Mouse (Mus musculus): ENCODE data around the gene Ptk7. TPM values are rescaled to one million over a fixed set of nuclear protein-coding genes. Genes with fewer than 3 reads are reported as not detected.

The Ptk7 gene
- 15.3 and 19.0 TPM in 2 replicates for polyA plus RNA-seq (2014; fragmentation: Nextera tagmentation; extraction: Ambion mirVana)

DNA sequence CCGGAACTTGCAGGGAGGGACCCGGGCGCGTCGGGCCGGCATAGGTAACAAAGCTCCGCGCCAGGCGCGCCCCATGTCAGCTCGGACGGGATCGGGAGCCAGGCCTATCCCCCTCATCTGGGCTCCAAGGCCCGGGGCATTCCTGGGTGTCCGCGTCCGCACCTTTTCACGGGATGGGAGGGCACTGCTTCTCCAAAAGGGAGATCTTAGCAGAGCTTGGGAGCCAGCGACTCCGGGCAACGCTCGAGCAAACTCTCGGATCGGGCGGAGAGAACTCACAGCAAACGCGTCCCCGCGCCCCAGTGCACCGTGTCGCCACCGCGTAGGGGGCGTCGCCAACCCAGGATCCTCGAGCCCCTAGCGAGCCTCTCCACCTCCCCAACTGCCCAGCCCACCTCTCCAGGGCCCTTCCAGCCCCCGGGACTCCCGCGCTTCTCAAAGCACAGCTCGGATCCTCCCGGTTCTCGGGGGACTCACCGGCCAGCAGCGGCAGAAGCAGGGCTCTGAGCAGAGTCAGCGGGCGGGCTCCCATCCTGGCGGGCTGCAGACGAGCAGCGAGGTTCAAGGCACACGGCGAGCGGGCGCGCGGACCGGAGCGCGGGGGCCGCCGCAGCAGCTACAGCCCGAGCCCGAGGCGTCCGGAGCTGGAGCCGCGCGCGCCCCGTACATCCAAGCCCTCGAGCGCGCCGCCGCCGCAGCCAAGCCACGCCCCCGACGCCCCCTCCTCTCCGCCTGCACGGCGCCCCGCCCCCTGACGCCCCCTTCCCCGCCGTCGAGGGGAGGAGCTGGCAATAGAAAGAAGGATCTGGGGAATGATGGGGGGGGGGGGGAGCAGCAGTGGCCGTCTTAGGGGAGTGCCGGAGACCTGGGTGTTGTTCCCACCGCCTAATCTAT is at the start of gene Ptk7:
Gene Ptk7 (minus strand): TSS at position 714 of the 894 bp plus-strand sequence.
- Histone ChIP-seq H3K9me3 (replicated peaks; ENCODE audit: control insufficient read depth, low read length) (no peaks in the 10 kb centered on the region), H3K36me3 (ENCODE audit: control insufficient read depth, insufficient read depth, low read length) (peaks cover 34% of the 10 kb centered on the region), H3K4me2 (ENCODE audit: low read length) (peak within 1 kb of the TSS; percentile 70), H3K27me3 (replicated peaks; ENCODE audit: control insufficient read depth, insufficient read depth, low read length) (no peaks in the 10 kb centered on the region), H3K4me1 (ENCODE audit: control insufficient read depth, insufficient read depth, low read length) (peaks cover 21% of the 10 kb centered on the region), H3K9ac (ENCODE audit: low read length) (peak within 1 kb of the TSS; percentile 92), H3K27ac (ENCODE audit: low read depth, low read length) (peak within 1 kb of the TSS; percentile 82), H3K4me3 (ENCODE audit: low read depth, low read length) (peak within 1 kb of the TSS; percentile 90)
- 1% methylated on average over 73 of the region's 90 CpGs for WGBS
- DNase-seq (ENCODE audit: low spot score) = peak; percentile 93
- ATAC-seq = peak; percentile 86

DNA sequence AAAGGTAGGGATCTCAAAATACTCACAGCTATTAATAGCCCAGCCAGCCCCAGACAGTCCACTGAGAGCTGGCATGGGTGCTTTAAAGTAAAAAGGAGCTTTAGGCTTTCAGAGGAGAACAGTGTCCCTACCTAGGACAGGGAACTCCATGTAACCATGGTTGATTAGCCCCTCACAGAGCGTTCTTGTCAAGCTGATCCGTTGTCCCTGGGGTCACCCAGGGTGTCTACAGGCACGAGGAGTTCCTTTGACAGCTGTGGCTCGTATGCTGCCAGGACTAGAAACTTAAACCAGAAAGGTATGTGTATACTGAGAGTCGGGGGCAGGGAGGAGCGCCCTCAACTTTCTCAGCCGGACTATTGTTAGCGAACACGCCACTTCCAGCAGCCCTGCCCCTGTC is 49.6 kb upstream of the Ptk7 start:
- H3K4me3 ChIP-seq (ENCODE audit: low read depth, low read length) = peak overlapping the region; percentile 80; the same call in 1 of the 2 replicates
- WGBS = 70% methylated on average over 9 of the region's 9 CpGs
- ATAC-seq (no peak), DNase-seq (ENCODE audit: low spot score) (no peak)
- peak overlapping the region; percentile 77 for H3K4me2 ChIP-seq (ENCODE audit: low read length)
- peaks cover 50% of the 10 kb centered on the region for H3K36me3 ChIP-seq (ENCODE audit: control insufficient read depth, insufficient read depth, low read length)
- H3K4me1 ChIP-seq (ENCODE audit: control insufficient read depth, insufficient read depth, low read length) = peaks cover 18% of the 10 kb centered on the region
- H3K9me3 ChIP-seq (replicated peaks; ENCODE audit: control insufficient read depth, low read length) = no peaks in the 10 kb centered on the region
- peak overlapping the region; percentile 76 for H3K9ac ChIP-seq (ENCODE audit: low read length)
- no peak overlapping the region for H3K27ac ChIP-seq (ENCODE audit: low read depth, low read length)
- H3K27me3 ChIP-seq (replicated peaks; ENCODE audit: control insufficient read depth, insufficient read depth, low read length) = no peaks in the 10 kb centered on the region

DNA sequence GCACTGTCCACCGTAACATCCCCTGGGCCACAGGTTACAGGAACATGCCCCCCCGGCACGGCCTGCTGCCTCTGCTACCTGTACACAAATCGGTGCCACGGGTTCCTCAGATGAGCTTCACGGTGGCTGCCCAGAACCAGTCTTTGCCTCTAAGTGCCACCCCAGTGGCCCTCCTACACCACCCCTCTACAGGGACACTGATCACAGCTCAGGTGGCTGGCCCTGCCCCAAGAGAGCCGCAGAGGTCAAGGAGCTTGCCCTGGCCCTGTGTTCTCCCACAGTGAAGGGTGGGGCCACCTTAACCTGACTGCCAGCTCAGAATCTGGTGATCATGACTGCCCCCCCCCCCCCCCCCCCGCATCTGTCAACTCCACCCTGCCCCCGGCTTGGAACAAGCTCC is 49.1 kb upstream of the Ptk7 start, which contains the start of gene Mea1:
Gene Mea1 (plus strand): TSS at position 378 of the 400 bp plus-strand sequence.
- DNase-seq (ENCODE audit: low spot score) = no peak
- Histone ChIP-seq H3K4me3 (ENCODE audit: low read depth, low read length) (peak within 1 kb of the TSS; percentile 80), H3K27me3 (replicated peaks; ENCODE audit: control insufficient read depth, insufficient read depth, low read length) (no peaks in the 10 kb centered on the region), H3K4me1 (ENCODE audit: control insufficient read depth, insufficient read depth, low read length) (peaks cover 21% of the 10 kb centered on the region), H3K9me3 (replicated peaks; ENCODE audit: control insufficient read depth, low read length) (no peaks in the 10 kb centered on the region), H3K27ac (ENCODE audit: low read depth, low read length) (no peak within 1 kb of the TSS), H3K4me2 (ENCODE audit: low read length) (peak within 1 kb of the TSS; percentile 77), H3K36me3 (ENCODE audit: control insufficient read depth, insufficient read depth, low read length) (peaks cover 45% of the 10 kb centered on the region), H3K9ac (ENCODE audit: low read length) (peak within 1 kb of the TSS; percentile 76)
- ATAC-seq = no peak
- 92% methylated on average over 8 of the region's 9 CpGs for WGBS

DNA sequence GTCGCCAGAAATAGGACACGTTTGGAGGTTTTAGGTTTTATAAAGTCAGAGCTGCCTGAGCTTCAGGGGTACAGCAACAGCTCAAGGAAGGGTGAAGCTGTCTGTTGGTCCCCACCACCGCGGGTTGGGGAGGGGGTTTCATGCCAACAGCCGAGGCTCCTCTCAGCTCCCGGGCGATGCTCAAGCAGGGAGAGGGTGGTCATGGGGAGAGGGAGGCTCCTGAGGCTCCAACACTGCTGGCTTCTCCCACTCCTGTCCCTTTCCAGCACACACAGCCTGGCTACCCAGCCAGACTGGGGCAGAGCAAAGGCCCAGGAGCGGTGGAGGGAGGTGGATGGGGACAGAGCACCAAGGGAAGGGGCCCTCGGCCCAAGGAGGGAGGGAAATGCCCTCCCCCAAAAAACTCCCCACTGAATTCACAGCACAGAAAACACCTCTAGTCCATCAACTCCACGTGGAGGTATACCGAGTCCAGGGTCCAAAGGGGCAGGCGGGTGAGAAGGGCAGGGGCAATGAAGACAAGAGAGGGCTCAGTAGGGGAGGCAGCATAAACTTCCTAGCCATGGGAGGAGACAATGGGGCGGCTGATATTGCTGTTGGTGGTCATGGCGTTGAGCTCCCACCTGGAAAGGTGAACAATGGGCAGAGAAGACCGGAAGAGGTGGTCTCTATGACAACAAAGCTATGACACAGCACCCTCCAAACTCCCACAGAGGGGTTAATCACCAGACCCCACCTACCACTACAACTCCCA is 45.4 kb upstream of the Ptk7 start:
- no peaks in the 10 kb centered on the region for H3K27me3 ChIP-seq (replicated peaks; ENCODE audit: control insufficient read depth, insufficient read depth, low read length)
- peaks cover 56% of the 10 kb centered on the region for H3K36me3 ChIP-seq (ENCODE audit: control insufficient read depth, insufficient read depth, low read length)
- peak overlapping the region; percentile 91 for H3K4me2 ChIP-seq (ENCODE audit: low read length)
- H3K9me3 ChIP-seq (replicated peaks; ENCODE audit: control insufficient read depth, low read length) = no peaks in the 10 kb centered on the region
- peak overlapping the region; percentile 3; the same call in 1 of the 2 replicates for H3K9ac ChIP-seq (ENCODE audit: low read length)
- DNase-seq (ENCODE audit: low spot score) (no peak), ATAC-seq (peak; percentile 28)
- H3K4me3 ChIP-seq (ENCODE audit: low read depth, low read length) = peak overlapping the region; percentile 67
- 24% methylated on average over 15 of the region's 15 CpGs for WGBS
- peak overlapping the region; percentile 10 for H3K27ac ChIP-seq (ENCODE audit: low read depth, low read length)
- peaks cover 15% of the 10 kb centered on the region for H3K4me1 ChIP-seq (ENCODE audit: control insufficient read depth, insufficient read depth, low read length)

DNA sequence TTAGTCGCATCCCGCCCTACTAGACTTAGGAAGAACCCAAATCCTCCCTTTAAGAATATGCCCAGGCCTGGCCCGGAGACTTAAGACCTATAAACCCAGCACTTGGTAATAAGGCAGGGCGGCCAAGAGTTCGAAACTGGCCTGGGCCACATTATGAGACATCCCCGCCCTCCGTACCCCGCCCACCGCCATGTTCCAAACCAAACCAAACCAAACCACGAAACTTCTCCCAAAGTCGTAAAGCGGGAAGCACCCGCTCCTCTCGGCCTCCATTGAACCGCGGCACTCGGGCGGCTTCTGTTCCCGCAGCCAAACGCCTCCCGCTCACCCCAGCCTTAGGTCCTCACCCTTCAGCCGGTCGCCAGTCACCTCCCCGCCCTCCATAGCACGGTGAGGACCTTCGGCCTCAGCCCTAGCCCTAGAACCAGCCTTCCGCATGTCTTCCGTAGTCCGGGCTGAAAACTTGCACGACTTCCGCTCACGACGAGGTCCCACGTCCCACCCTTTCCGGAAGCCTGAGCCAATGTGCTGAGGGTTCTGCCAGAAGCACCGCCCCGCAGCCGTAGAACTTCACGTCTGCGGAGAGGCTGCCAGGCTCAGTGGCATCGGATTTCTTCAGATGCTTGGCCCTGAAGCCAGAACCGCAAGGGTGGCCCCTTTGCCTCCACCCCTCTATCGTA is 44.7 kb upstream of the Ptk7 start, which contains the start of gene Rrp36:
Gene Rrp36 (minus strand): TSS at position 503 of the 680 bp plus-strand sequence.
- Histone ChIP-seq H3K9ac (ENCODE audit: low read length) (peak within 1 kb of the TSS; percentile 74), H3K27ac (ENCODE audit: low read depth, low read length) (peak within 1 kb of the TSS; percentile 49), H3K4me1 (ENCODE audit: control insufficient read depth, insufficient read depth, low read length) (peaks cover 8% of the 10 kb centered on the region), H3K4me3 (ENCODE audit: low read depth, low read length) (peak within 1 kb of the TSS; percentile 67), H3K36me3 (ENCODE audit: control insufficient read depth, insufficient read depth, low read length) (peaks cover 63% of the 10 kb centered on the region), H3K9me3 (replicated peaks; ENCODE audit: control insufficient read depth, low read length) (no peaks in the 10 kb centered on the region), H3K27me3 (replicated peaks; ENCODE audit: control insufficient read depth, insufficient read depth, low read length) (no peaks in the 10 kb centered on the region), H3K4me2 (ENCODE audit: low read length) (peak within 1 kb of the TSS; percentile 91)
- WGBS = under 1% methylated on average over 43 of the region's 43 CpGs
- peak; percentile 95 for ATAC-seq
- DNase-seq (ENCODE audit: low spot score) = peak; percentile 96

DNA sequence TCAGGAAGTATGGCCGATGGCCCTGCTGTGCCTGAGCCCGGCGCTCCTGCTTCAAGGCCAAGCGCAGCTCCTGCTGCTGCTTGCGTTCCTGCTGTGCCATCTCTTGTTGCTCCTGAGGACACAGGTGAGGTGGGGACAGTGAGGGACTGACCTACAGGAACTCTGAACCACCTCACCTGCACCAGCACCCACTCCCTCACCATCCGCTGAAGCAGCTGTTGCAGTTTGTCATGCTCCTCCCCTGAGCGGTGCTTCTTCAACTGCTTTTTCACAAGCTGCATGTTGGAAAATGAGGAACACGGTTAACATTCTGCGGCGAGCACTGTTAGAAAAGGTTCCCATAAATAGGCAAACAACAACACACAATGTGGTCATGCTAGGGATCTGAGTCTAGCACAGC is 40.6 kb upstream of the Ptk7 start:
- ATAC-seq = no peak
- H3K4me2 ChIP-seq (ENCODE audit: low read length) = no peak overlapping the region
- H3K27ac ChIP-seq (ENCODE audit: low read depth, low read length) = no peak overlapping the region
- H3K9ac ChIP-seq (ENCODE audit: low read length) = no peak overlapping the region
- peaks cover 6% of the 10 kb centered on the region; the same call in 1 of the 2 replicates for H3K4me1 ChIP-seq (ENCODE audit: control insufficient read depth, insufficient read depth, low read length)
- WGBS = 96% methylated on average over 10 of the region's 10 CpGs
- DNase-seq (ENCODE audit: low spot score) = no peak
- no peaks in the 10 kb centered on the region for H3K9me3 ChIP-seq (replicated peaks; ENCODE audit: control insufficient read depth, low read length)
- peaks cover 60% of the 10 kb centered on the region for H3K36me3 ChIP-seq (ENCODE audit: control insufficient read depth, insufficient read depth, low read length)
- H3K4me3 ChIP-seq (ENCODE audit: low read depth, low read length) = no peak overlapping the region
- H3K27me3 ChIP-seq (replicated peaks; ENCODE audit: control insufficient read depth, insufficient read depth, low read length) = no peaks in the 10 kb centered on the region

DNA sequence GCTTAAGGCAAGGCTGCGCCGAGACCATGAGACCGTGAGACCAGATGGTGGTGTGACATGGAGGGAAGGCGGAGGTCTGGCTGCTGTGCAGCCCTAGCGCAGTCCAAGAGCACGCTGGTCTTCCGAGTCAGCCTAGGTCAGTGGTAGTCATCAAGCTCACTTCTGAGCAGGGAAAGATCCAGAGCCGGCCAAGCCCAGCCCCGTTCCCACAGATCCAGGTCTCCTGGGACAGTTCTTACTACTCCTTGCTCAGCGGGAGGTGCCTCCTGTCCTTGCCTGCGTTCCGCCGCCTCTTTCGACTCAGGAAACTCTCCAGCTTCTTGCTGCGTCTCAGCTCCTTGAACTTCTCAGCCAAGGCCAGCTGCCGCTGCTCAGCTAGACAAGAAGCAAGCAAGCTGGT is 38.4 kb upstream of the Ptk7 start:
- no peaks in the 10 kb centered on the region for H3K9me3 ChIP-seq (replicated peaks; ENCODE audit: control insufficient read depth, low read length)
- WGBS = 98% methylated on average over 16 of the region's 16 CpGs
- DNase-seq (ENCODE audit: low spot score) (no peak), ATAC-seq (no peak)
- H3K4me1 ChIP-seq (ENCODE audit: control insufficient read depth, insufficient read depth, low read length) = no peaks in the 10 kb centered on the region
- H3K4me2 ChIP-seq (ENCODE audit: low read length) = no peak overlapping the region
- no peak overlapping the region for H3K9ac ChIP-seq (ENCODE audit: low read length)
- H3K4me3 ChIP-seq (ENCODE audit: low read depth, low read length) = no peak overlapping the region
- H3K27me3 ChIP-seq (replicated peaks; ENCODE audit: control insufficient read depth, insufficient read depth, low read length) = no peaks in the 10 kb centered on the region
- no peak overlapping the region for H3K27ac ChIP-seq (ENCODE audit: low read depth, low read length)
- H3K36me3 ChIP-seq (ENCODE audit: control insufficient read depth, insufficient read depth, low read length) = peaks cover 80% of the 10 kb centered on the region

DNA sequence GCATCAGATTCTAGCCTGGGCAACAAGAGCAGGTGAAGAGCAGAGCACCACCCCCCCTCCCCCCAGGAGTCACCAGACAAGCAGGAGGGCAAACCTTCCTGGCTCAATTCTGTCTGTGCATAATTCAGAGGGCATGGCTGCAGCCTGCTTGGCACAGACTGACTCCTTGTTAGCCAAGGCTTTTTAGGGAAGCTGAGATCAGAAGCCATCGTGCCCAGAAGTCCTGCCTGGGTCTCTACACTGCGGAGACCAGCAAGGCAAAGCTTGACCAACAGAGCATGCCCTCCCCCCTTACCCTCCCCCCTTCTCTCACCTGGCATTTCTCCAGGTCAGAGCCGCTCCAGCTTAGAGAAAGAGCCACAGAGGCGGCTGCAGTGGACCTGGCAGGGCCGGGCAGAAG is 33.4 kb upstream of the Ptk7 start:
- Histone ChIP-seq H3K27ac (ENCODE audit: low read depth, low read length) (no peak overlapping the region), H3K9me3 (replicated peaks; ENCODE audit: control insufficient read depth, low read length) (no peaks in the 10 kb centered on the region), H3K4me3 (ENCODE audit: low read depth, low read length) (no peak overlapping the region), H3K27me3 (replicated peaks; ENCODE audit: control insufficient read depth, insufficient read depth, low read length) (no peaks in the 10 kb centered on the region), H3K4me1 (ENCODE audit: control insufficient read depth, insufficient read depth, low read length) (no peaks in the 10 kb centered on the region), H3K36me3 (ENCODE audit: control insufficient read depth, insufficient read depth, low read length) (peaks cover 92% of the 10 kb centered on the region), H3K9ac (ENCODE audit: low read length) (no peak overlapping the region), H3K4me2 (ENCODE audit: low read length) (no peak overlapping the region)
- 89% methylated on average over 5 of the region's 5 CpGs for WGBS
- DNase-seq (ENCODE audit: low spot score) (no peak), ATAC-seq (no peak)
